Mouse (Mus musculus): ENCODE measurements around the gene Sacs. TPM values are rescaled to one million over a fixed set of nuclear protein-coding genes. Genes with fewer than 3 reads are reported as not detected.

Sacs gene
- polyA plus RNA-seq, 1 experiment from 2014 or later: 12.5 TPM

DNA sequence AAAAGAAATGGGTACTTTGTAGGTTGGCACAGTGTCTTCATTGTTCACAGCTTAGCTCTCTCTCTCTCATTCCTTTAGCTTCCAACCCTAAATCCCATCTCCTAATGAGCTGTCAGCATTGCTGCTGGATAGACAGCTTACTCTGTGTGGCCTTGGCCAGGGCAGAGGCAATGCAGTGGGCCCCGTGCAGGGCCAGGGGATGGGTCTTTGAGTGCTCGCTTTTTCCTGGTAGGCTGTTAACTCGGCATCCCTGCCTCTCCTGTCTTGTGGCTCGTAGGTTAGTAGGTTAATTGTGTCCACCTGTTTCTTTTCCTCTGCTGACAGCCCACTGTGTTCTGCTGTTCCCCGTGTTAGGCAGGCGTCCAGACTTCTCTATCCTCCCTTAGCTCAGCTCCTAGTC is 84.2 kb downstream of the Sacs start:
- Histone ChIP-seq H3K9me3 (ENCODE audit: control insufficient read depth, low read length) (no peaks in the 10 kb centered on the region), H3K9ac (replicated peaks; ENCODE audit: low read length) (no peak overlapping the region), H3K27me3 (ENCODE audit: control insufficient read depth, insufficient read depth, low read length) (no peaks in the 10 kb centered on the region), H3K4me1 (ENCODE audit: control insufficient read depth, insufficient read depth, low read length) (no peaks in the 10 kb centered on the region), H3K4me3 (replicated peaks; ENCODE audit: low read depth, low read length) (no peak overlapping the region), H3K36me3 (ENCODE audit: control insufficient read depth, insufficient read depth, low read length) (no peaks in the 10 kb centered on the region), H3K27ac (replicated peaks; ENCODE audit: low read depth, low read length) (no peak overlapping the region), H3K4me2 (ENCODE audit: low read length) (no peak overlapping the region)
- DNase-seq (peak; percentile 4), ATAC-seq (ENCODE audit: low FRiP score, low TSS enrichment) (no peak)
- 64% methylated on average over 6 of the region's 6 CpGs for WGBS

DNA sequence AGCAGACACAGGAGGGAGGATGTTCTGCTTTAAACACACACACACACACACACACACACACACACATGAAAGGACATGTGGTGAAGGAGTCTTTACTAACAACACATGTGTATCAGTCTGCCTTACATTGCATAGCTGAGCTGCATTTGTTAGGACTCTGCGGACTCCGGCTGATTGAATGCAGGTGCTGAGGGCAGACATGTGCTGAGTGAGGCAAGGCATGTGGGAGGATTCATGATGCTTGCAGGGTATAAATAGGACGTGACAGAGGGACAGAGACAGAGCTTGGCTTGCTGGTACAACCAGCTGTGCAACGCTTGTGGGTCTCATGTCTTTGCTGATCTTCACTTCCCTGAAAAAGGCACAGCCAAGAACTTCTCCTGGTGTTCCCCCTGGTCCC is 85.5 kb downstream of the Sacs start:
- Histone ChIP-seq H3K27me3 (ENCODE audit: control insufficient read depth, insufficient read depth, low read length) (no peaks in the 10 kb centered on the region), H3K4me1 (ENCODE audit: control insufficient read depth, insufficient read depth, low read length) (no peaks in the 10 kb centered on the region), H3K27ac (replicated peaks; ENCODE audit: low read depth, low read length) (no peak overlapping the region), H3K36me3 (ENCODE audit: control insufficient read depth, insufficient read depth, low read length) (no peaks in the 10 kb centered on the region), H3K9me3 (ENCODE audit: control insufficient read depth, low read length) (no peaks in the 10 kb centered on the region), H3K9ac (replicated peaks; ENCODE audit: low read length) (no peak overlapping the region), H3K4me3 (replicated peaks; ENCODE audit: low read depth, low read length) (no peak overlapping the region), H3K4me2 (ENCODE audit: low read length) (no peak overlapping the region)
- DNase-seq (no peak), ATAC-seq (ENCODE audit: low FRiP score, low TSS enrichment) (no peak)
- WGBS: 82% methylated on average over 4 of the region's 4 CpGs

DNA sequence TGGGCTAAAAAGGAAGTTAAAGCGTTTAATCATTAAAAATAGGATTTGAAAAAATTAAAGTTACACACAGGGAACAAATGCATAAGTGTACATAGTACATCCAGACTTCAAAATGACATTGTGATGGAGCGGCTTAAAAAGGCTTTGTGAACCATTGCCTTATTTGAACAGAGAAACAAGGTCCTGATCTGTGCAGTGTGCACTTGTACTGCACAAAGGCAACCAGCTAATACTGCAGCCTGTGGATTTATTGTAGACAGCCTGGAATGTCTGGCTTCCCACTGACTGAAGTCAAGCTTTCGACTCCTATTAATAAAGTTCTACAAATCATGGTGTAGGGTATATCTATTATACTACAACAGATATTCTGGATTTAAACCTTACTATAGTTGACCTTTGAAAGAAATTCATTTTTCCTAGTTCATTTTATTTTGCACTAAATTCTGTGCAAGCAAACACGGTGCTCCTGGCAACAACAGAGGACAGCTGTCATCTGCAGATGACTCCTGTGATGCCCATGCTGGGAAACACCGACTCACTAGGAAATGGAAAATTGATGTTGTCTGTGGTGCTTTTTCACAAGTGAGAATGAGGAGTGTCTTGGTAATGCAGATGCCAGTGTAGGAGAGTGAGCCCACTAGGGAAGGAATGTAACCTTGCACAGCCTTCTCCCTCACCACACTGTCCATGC is 86.3 kb downstream of the Sacs start:
- DNase-seq (no peak), ATAC-seq (ENCODE audit: low FRiP score, low TSS enrichment) (no peak)
- Histone ChIP-seq H3K9me3 (ENCODE audit: control insufficient read depth, low read length) (no peaks in the 10 kb centered on the region), H3K36me3 (ENCODE audit: control insufficient read depth, insufficient read depth, low read length) (no peaks in the 10 kb centered on the region), H3K9ac (replicated peaks; ENCODE audit: low read length) (no peak overlapping the region), H3K4me2 (ENCODE audit: low read length) (no peak overlapping the region), H3K4me3 (replicated peaks; ENCODE audit: low read depth, low read length) (no peak overlapping the region), H3K27me3 (ENCODE audit: control insufficient read depth, insufficient read depth, low read length) (no peaks in the 10 kb centered on the region), H3K27ac (replicated peaks; ENCODE audit: low read depth, low read length) (no peak overlapping the region), H3K4me1 (ENCODE audit: control insufficient read depth, insufficient read depth, low read length) (no peaks in the 10 kb centered on the region)
- WGBS: 83% methylated on average over 5 of the region's 5 CpGs

DNA sequence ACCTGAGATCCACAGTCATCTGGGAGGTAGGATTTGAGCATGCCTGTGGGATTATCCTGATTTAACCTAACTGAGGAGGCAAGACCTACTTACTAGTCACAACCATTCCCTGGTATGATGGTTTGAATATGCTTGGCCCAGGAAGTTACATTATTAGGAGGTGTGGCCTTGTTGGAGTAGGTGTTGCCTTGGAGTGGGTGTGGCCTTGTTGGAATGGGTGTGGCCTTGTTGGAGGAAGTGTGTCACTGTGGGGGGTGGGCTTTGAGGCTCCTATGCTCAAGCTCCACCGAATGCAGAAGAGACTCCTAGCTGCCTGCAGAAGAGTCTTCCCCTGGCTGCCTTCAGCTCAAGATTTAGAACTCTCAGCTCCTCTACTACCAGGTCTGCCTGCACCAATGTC is 87.9 kb downstream of the Sacs start:
- Histone ChIP-seq H3K4me2 (ENCODE audit: low read length) (no peak overlapping the region), H3K9me3 (ENCODE audit: control insufficient read depth, low read length) (no peaks in the 10 kb centered on the region), H3K4me3 (replicated peaks; ENCODE audit: low read depth, low read length) (no peak overlapping the region), H3K27me3 (ENCODE audit: control insufficient read depth, insufficient read depth, low read length) (no peaks in the 10 kb centered on the region), H3K36me3 (ENCODE audit: control insufficient read depth, insufficient read depth, low read length) (no peaks in the 10 kb centered on the region), H3K4me1 (ENCODE audit: control insufficient read depth, insufficient read depth, low read length) (no peaks in the 10 kb centered on the region), H3K9ac (replicated peaks; ENCODE audit: low read length) (no peak overlapping the region), H3K27ac (replicated peaks; ENCODE audit: low read depth, low read length) (no peak overlapping the region)
- 63% methylated on average over 1 of the region's 1 CpGs for WGBS
- ATAC-seq (ENCODE audit: low FRiP score, low TSS enrichment) (no peak), DNase-seq (no peak)

- no peaks in the 10 kb centered on the region for H3K4me1 ChIP-seq (ENCODE audit: control insufficient read depth, insufficient read depth, low read length)
- no peak overlapping the region for H3K4me2 ChIP-seq (ENCODE audit: low read length)
- WGBS: 80% methylated on average over 5 of the region's 5 CpGs
- H3K27ac ChIP-seq (replicated peaks; ENCODE audit: low read depth, low read length): no peak overlapping the region
- no peaks in the 10 kb centered on the region for H3K36me3 ChIP-seq (ENCODE audit: control insufficient read depth, insufficient read depth, low read length)
- H3K9ac ChIP-seq (replicated peaks; ENCODE audit: low read length): no peak overlapping the region
- H3K4me3 ChIP-seq (replicated peaks; ENCODE audit: low read depth, low read length): no peak overlapping the region
- H3K9me3 ChIP-seq (ENCODE audit: control insufficient read depth, low read length): no peaks in the 10 kb centered on the region
- DNase-seq: no peak
- ATAC-seq (ENCODE audit: low FRiP score, low TSS enrichment): no peak
- H3K27me3 ChIP-seq (ENCODE audit: control insufficient read depth, insufficient read depth, low read length): no peaks in the 10 kb centered on the region
These were observed 91.5 kb downstream of the Sacs start for GRCm38 (mm10) chr14:61229763-61230162.

GRCm38 (mm10) chr14:61230179-61230578 is 91.9 kb downstream of the Sacs start:
- Histone ChIP-seq H3K4me1 (ENCODE audit: control insufficient read depth, insufficient read depth, low read length) (no peaks in the 10 kb centered on the region), H3K27me3 (ENCODE audit: control insufficient read depth, insufficient read depth, low read length) (no peaks in the 10 kb centered on the region), H3K36me3 (ENCODE audit: control insufficient read depth, insufficient read depth, low read length) (no peaks in the 10 kb centered on the region), H3K27ac (replicated peaks; ENCODE audit: low read depth, low read length) (no peak overlapping the region), H3K9ac (replicated peaks; ENCODE audit: low read length) (no peak overlapping the region), H3K4me2 (ENCODE audit: low read length) (no peak overlapping the region), H3K9me3 (ENCODE audit: control insufficient read depth, low read length) (no peaks in the 10 kb centered on the region), H3K4me3 (replicated peaks; ENCODE audit: low read depth, low read length) (no peak overlapping the region)
- DNase-seq (no peak), ATAC-seq (ENCODE audit: low FRiP score, low TSS enrichment) (no peak)
- WGBS: 96% methylated on average over 4 of the region's 4 CpGs

- no peaks in the 10 kb centered on the region for H3K9me3 ChIP-seq (ENCODE audit: control insufficient read depth, low read length)
- no peak overlapping the region for H3K27ac ChIP-seq (replicated peaks; ENCODE audit: low read depth, low read length)
- H3K9ac ChIP-seq (replicated peaks; ENCODE audit: low read length): no peak overlapping the region
- no peaks in the 10 kb centered on the region for H3K36me3 ChIP-seq (ENCODE audit: control insufficient read depth, insufficient read depth, low read length)
- no peak for DNase-seq
- no peak overlapping the region for H3K4me2 ChIP-seq (ENCODE audit: low read length)
- H3K27me3 ChIP-seq (ENCODE audit: control insufficient read depth, insufficient read depth, low read length): no peaks in the 10 kb centered on the region
- no peaks in the 10 kb centered on the region for H3K4me1 ChIP-seq (ENCODE audit: control insufficient read depth, insufficient read depth, low read length)
- ATAC-seq (ENCODE audit: low FRiP score, low TSS enrichment): no peak
- 90% methylated on average over 13 of the region's 13 CpGs for WGBS
- no peak overlapping the region for H3K4me3 ChIP-seq (replicated peaks; ENCODE audit: low read depth, low read length)
These were observed 93.8 kb downstream of the Sacs start for GRCm38 (mm10) chr14:61232016-61232568.

DNA sequence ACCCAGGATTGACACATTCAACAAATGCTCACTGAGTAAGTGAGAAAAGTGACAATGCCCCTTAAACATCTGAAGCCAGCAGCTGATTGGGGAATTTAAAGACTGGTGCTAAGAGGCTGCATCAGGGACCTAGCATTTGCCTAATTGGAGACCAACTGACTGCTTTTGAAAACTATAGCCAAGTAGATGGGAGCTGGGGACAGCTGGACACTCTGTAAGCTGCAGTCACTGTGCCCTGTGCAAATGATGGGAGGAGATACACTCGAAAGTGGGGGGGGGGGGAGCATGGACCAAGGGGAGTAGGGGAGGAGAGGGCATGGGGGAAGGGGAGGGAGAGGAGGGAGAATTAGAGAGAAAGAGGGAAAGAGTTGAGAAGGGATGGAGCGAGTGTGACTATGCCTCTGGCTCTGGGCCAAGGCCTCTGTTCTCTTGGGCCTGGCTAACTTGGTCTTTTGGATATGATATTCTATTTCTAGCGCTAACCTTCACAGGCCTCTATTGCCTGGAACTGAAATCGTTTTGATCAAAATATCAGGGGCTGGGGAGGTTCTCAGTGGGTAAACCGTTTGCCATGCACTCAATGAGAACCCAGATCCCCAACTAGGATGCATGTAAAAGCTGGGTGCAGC is 97.7 kb downstream of the Sacs start:
- peak; percentile 12 for DNase-seq
- WGBS: 56% methylated on average over 5 of the region's 5 CpGs
- no peak for ATAC-seq (ENCODE audit: low FRiP score, low TSS enrichment)

GRCm38 (mm10) chr14:61237101-61237654 is 98.9 kb downstream of the Sacs start:
- Histone ChIP-seq H3K27ac (replicated peaks; ENCODE audit: low read depth, low read length) (no peak overlapping the region), H3K36me3 (ENCODE audit: control insufficient read depth, insufficient read depth, low read length) (no peaks in the 10 kb centered on the region), H3K27me3 (ENCODE audit: control insufficient read depth, insufficient read depth, low read length) (no peaks in the 10 kb centered on the region), H3K9me3 (ENCODE audit: control insufficient read depth, low read length) (no peaks in the 10 kb centered on the region), H3K4me2 (ENCODE audit: low read length) (no peak overlapping the region), H3K4me3 (replicated peaks; ENCODE audit: low read depth, low read length) (no peak overlapping the region), H3K4me1 (ENCODE audit: control insufficient read depth, insufficient read depth, low read length) (no peaks in the 10 kb centered on the region), H3K9ac (replicated peaks; ENCODE audit: low read length) (no peak overlapping the region)
- WGBS: 36% methylated on average over 4 of the region's 4 CpGs
- peak; percentile 7 for DNase-seq
- no peak for ATAC-seq (ENCODE audit: low FRiP score, low TSS enrichment)

More for the DNA sequence above, 97.7 kb downstream of the Sacs start:
- Histone ChIP-seq H3K9ac (replicated peaks; ENCODE audit: low read length) (no peak overlapping the region), H3K9me3 (ENCODE audit: control insufficient read depth, low read length) (no peaks in the 10 kb centered on the region), H3K36me3 (ENCODE audit: control insufficient read depth, insufficient read depth, low read length) (no peaks in the 10 kb centered on the region), H3K4me1 (ENCODE audit: control insufficient read depth, insufficient read depth, low read length) (no peaks in the 10 kb centered on the region), H3K4me2 (ENCODE audit: low read length) (no peak overlapping the region), H3K27me3 (ENCODE audit: control insufficient read depth, insufficient read depth, low read length) (no peaks in the 10 kb centered on the region), H3K27ac (replicated peaks; ENCODE audit: low read depth, low read length) (no peak overlapping the region), H3K4me3 (replicated peaks; ENCODE audit: low read depth, low read length) (no peak overlapping the region)
